Mouse (Mus musculus) lung, embryonic 14.5 days (tissue): ENCODE measurements around the gene Gucy2d. TPM values are rescaled to one million over a fixed set of nuclear protein-coding genes. Genes with fewer than 3 reads are reported as not detected.

ENCODE experiments used
- ATAC-seq: fragments of 200-750 bp; cut with Nextera tagmentation; 2 replicates; pipeline ENCODE4 v1.8.0; 2017; ENCODE audit warnings: mild to moderate bottlenecking, moderate TSS enrichment, moderate library complexity; ENCODE audit not compliant: insufficient read depth
- DNase-seq: peaks from one replicate; pipeline ENCODE4 v3.0.0-alpha.2; 2015
- H3K27ac ChIP-seq: fragments of 300-500 bp; sonication (generic); 2 replicates; pipeline ENCODE4 v1.5.1; 2014; ENCODE audit warnings: low read depth, mild to moderate bottlenecking, moderate library complexity
- H3K27me3 ChIP-seq: fragments of 300-500 bp; sonication (generic); 2 replicates; pipeline ENCODE4 v1.6.1; 2014; ENCODE audit warnings: low read length, control low read depth; ENCODE audit not compliant: insufficient read depth
- H3K36me3 ChIP-seq: fragments of 300-500 bp; sonication (generic); 2 replicates; pipeline ENCODE4 v1.6.1; 2014; ENCODE audit warnings: control low read depth; ENCODE audit not compliant: insufficient read depth
- H3K4me1 ChIP-seq: fragments of 300-500 bp; sonication (generic); 2 replicates; pipeline ENCODE4 v1.6.1; 2014; ENCODE audit warnings: antibody characterized with exemption, control low read depth; ENCODE audit not compliant: insufficient read depth
- H3K4me2 ChIP-seq: fragments of 300-500 bp; sonication (generic); 2 replicates; pipeline ENCODE4 v1.6.1; 2014; ENCODE audit warnings: mild to moderate bottlenecking
- H3K4me3 ChIP-seq: fragments of 300-500 bp; sonication (generic); 2 replicates; pipeline ENCODE4 v1.5.1; 2014; ENCODE audit warnings: low read depth, low read length
- H3K9ac ChIP-seq: fragments of 300-500 bp; sonication (generic); 2 replicates; pipeline ENCODE4 v1.6.1; 2014
- H3K9me3 ChIP-seq: fragments of 300-500 bp; sonication (generic); 2 replicates; pipeline ENCODE4 v1.6.1; 2016; ENCODE audit warnings: low read depth, low read length, control low read depth
- CTCF ChIP-seq: IDR thresholded peaks from 2 replicates; pipeline ENCODE4 v1.5.1; 2016; ENCODE audit warnings: antibody characterized with exemption, low read depth
- WGBS: fragments of 180-500 bp; shearing (Covaris S2); extraction: QIAGEN DNeasy Blood & Tissue Kit; methylation state at CpG from one replicate; pipeline ENCODE4 v1.1.7; 2014; 5-methylcytosine and 5-hydroxymethylcytosine counted together
- polyA plus RNA-seq: library from polyadenylated mRNA; unstranded; fragments of >200 nt; fragmentation: Nextera tagmentation; extraction: Ambion mirVana; gene quantifications from 2 replicates; pipeline ENCODE4 v1.2.1, GENCODE M21; 2014

The Gucy2d gene
- not detected in 2 replicates for polyA plus RNA-seq

GRCm38 (mm10) chr7:98439956-98440466, at the start of gene Gucy2d:
TSS of gene Gucy2d (plus strand) at chr7:98440416.
- H3K4me1 ChIP-seq = no peaks in the 10 kb centered on the region
- no peaks in the 10 kb centered on the region for H3K27me3 ChIP-seq

DNA sequence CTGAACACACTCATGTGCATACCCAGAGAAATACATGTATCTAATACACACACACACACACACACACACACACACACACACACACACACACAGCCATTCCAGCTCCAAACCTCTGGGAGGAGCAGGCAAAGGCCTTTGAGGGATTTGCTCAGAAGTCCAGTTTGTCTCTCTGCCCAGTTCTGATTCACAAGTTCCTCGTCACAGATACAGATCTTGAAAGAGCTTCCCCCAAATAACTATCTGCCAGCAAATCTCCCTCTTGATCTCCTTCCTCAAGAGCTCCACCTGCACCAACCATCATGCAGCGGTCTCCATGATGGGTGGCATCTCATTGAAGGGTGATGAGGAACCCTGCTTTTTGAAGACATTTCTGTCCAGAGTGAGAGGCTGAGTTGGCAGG, 49.7 kb upstream of the Gucy2d start:
- Histone ChIP-seq H3K4me1 (0 out of 2 replicates have a peak, but pooled peaks cover 4% of the 10 kb centered on the region), H3K9ac (no peak overlapping the region), H3K4me2 (no peak overlapping the region), H3K4me3 (no peak overlapping the region), H3K27ac (no peak overlapping the region), H3K27me3 (no peaks in the 10 kb centered on the region), H3K36me3 (no peaks in the 10 kb centered on the region), H3K9me3 (no peaks in the 10 kb centered on the region)
- DNase-seq (no peak), ATAC-seq (no peak)
- TF ChIP-seq CTCF = no peak
- 65% methylated on average over 2 of the region's 2 CpGs for WGBS

More at GRCm38 (mm10) chr7:98439956-98440466, at the start of gene Gucy2d:
- no peaks in the 10 kb centered on the region for H3K36me3 ChIP-seq
- H3K9ac ChIP-seq = no peak within 1 kb of the TSS
- no peak within 1 kb of the TSS for H3K4me3 ChIP-seq
- WGBS = 27% methylated on average over 10 of the region's 10 CpGs
- no peaks in the 10 kb centered on the region for H3K9me3 ChIP-seq
- no peak within 1 kb of the TSS for H3K27ac ChIP-seq
- ATAC-seq (no peak), DNase-seq (peak; percentile 28)
- no peak within 1 kb of the TSS for H3K4me2 ChIP-seq
- TF ChIP-seq CTCF = no peak

GRCm38 (mm10) chr7:98391351-98391936, 48.8 kb upstream of the Gucy2d start:
- DNase-seq (peak; percentile 87), ATAC-seq (peak; percentile 82; the same call in 1 of the 2 replicates)
- Histone ChIP-seq H3K4me1 (0 out of 2 replicates have a peak, but pooled peaks cover 4% of the 10 kb centered on the region), H3K4me2 (no peak overlapping the region), H3K9ac (no peak overlapping the region), H3K27ac (no peak overlapping the region), H3K36me3 (no peaks in the 10 kb centered on the region), H3K4me3 (no peak overlapping the region), H3K9me3 (no peaks in the 10 kb centered on the region), H3K27me3 (no peaks in the 10 kb centered on the region)
- WGBS = 47% methylated on average over 7 of the region's 7 CpGs
- no peak for TF ChIP-seq CTCF

GRCm38 (mm10) chr7:98392466-98393201, 47.6 kb upstream of the Gucy2d start:
- no peaks in the 10 kb centered on the region for H3K27me3 ChIP-seq
- no peak for ATAC-seq
- H3K27ac ChIP-seq = no peak overlapping the region

DNA sequence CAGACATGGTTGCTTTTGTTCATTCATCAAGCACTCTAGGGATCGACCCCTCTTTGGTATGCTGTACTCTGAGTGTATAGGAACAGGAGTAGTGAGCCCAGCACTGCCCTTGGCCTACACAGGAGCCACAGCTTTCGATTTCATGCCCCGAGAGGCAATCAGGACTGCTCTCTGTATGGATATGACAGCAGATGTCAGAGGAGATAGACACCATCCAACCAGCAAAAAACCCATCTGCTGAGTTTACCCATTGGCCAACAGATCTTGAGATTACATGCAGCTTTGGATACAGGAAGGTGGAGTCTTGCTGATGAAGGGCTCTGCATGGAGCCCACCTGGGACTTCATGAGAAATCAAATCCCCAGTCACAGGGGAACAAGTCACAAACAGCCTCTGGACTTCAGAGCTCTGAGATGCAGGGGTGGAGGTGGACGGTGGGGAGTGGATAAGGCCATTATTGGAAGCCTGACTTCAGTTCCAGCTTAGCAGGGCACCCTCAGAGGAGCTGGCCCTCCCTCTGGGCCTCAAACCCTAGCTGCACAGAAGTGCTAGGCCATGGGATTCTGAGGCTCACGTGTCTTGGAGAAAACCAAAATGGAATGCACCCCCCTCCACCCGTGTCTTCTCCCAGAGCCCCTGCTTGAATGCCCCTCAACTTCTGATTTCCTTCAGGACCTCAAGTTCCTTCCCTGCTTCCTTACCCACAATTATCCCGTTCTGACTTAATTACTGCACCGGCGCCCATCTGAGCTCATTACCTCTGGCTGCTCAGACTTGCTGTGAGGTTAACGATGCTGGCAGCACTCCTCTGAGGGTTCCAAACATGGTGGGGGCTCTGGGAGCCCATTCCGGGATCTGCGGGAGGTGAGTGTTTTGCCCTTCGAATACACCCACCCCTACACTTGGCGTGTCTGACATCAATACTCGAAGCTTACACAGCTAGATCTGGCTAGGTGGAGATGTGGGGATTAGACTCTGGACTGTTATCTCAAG, 37.3 kb upstream of the Gucy2d start:
- H3K27me3 ChIP-seq = no peaks in the 10 kb centered on the region
- H3K4me2 ChIP-seq = no peak overlapping the region
- 75% methylated on average over 15 of the region's 15 CpGs for WGBS
- ATAC-seq (no peak), DNase-seq (no peak)
- no peak for TF ChIP-seq CTCF
- no peak overlapping the region for H3K4me3 ChIP-seq
- no peaks in the 10 kb centered on the region for H3K4me1 ChIP-seq
- no peaks in the 10 kb centered on the region for H3K9me3 ChIP-seq
- H3K27ac ChIP-seq = no peak overlapping the region
- H3K9ac ChIP-seq = no peak overlapping the region
- H3K36me3 ChIP-seq = no peaks in the 10 kb centered on the region

More at GRCm38 (mm10) chr7:98392466-98393201, 47.6 kb upstream of the Gucy2d start:
- 84% methylated on average over 8 of the region's 8 CpGs for WGBS
- no peak for DNase-seq
- H3K36me3 ChIP-seq = no peaks in the 10 kb centered on the region
- no peaks in the 10 kb centered on the region for H3K9me3 ChIP-seq
- no peak overlapping the region for H3K4me2 ChIP-seq
- no peak for TF ChIP-seq CTCF
- H3K4me1 ChIP-seq = 0 out of 2 replicates have a peak, but pooled peaks cover 4% of the 10 kb centered on the region
- no peak overlapping the region for H3K9ac ChIP-seq
- H3K4me3 ChIP-seq = no peak overlapping the region

DNA sequence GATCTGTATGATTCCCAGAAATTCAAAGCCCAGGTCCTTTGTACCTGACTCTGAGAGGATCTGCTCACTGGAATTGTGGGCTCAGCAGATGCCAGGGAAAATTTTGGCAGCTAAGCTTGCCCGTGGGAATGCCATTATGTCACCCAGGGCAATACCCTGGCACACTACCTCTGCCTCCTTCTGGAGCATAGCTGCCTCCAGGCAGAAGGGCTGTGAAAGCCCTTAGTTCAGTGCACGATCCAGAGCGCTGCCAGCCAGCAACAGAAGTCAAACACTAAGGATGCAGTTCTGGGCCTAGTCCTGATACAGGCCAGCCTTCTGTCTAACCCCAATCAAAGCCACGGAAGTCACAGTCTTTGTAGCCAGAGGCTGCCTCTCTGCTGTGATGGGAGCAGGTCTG, 36.2 kb upstream of the Gucy2d start:
- Histone ChIP-seq H3K36me3 (no peaks in the 10 kb centered on the region), H3K4me1 (no peaks in the 10 kb centered on the region), H3K4me2 (no peak overlapping the region), H3K27me3 (no peaks in the 10 kb centered on the region), H3K9ac (no peak overlapping the region), H3K27ac (no peak overlapping the region), H3K4me3 (no peak overlapping the region), H3K9me3 (no peaks in the 10 kb centered on the region)
- TF ChIP-seq CTCF = no peak
- DNase-seq (no peak), ATAC-seq (no peak)
- 74% methylated on average over 4 of the region's 4 CpGs for WGBS
